Mouse (Mus musculus) left cerebral cortex, postnatal 36 days (tissue): Measurements from ENCODE around the gene Ifnar2. TPM values are rescaled to one million over a fixed set of nuclear protein-coding genes. Genes with fewer than 3 reads are reported as not detected.

Experiments
- DNase-seq, 2 experiments: peaks; one replicate each; pipeline ENCODE4 v3.0.0; 2021 to 2022; ENCODE audit warnings: low spot score in 2 of 2, mixed read lengths in 1 of 2
- intact Hi-C: fragments of 180-260 bp; cut with DNase I; formaldehyde crosslinking; loops from one replicate; pipeline ENCODE4 v1.15.1; 2025
- total RNA-seq, 2 experiments: library from RNA; stranded (reverse); gene quantifications; 2 replicates each; pipeline ENCODE4 v1.2.3; 2021

Gene Ifnar2
- total RNA-seq, 2 experiments from 2014 or later: 19.4 to 25.1 TPM

- DNase-seq: no peak
- intact Hi-C loops: no loop called here
Observed at GRCm38 (mm10) chr16:91382261-91382790, 9.7 kb downstream of the Ifnar2 start.

- intact Hi-C loops: no loop called here
Observed at GRCm38 (mm10) chr16:91384221-91384620, 11.6 kb downstream of the Ifnar2 start.

GRCm38 (mm10) chr16:91385621-91386020, 13.0 kb downstream of the Ifnar2 start:
- intact Hi-C loops: no loop called here
- no peak for DNase-seq

More at GRCm38 (mm10) chr16:91384221-91384620, 11.6 kb downstream of the Ifnar2 start:
- no peak for DNase-seq

- intact Hi-C loops: no loop called here
- DNase-seq: no peak
Observed at GRCm38 (mm10) chr16:91386419-91387120, 14.0 kb downstream of the Ifnar2 start.

GRCm38 (mm10) chr16:91387121-91387486, 14.5 kb downstream of the Ifnar2 start:
- no peak for DNase-seq
- intact Hi-C loops: no loop called here

GRCm38 (mm10) chr16:91390100-91390499, 17.5 kb downstream of the Ifnar2 start:
- DNase-seq: no peak
- intact Hi-C loops: no loop called here

GRCm38 (mm10) chr16:91391421-91391820, 18.8 kb downstream of the Ifnar2 start, which contains the start of gene Gm21970:
TSS of gene Gm21970 (plus strand) at chr16:91391721.
- DNase-seq: no peak
- intact Hi-C loops: no loop called here

- DNase-seq: no peak
- intact Hi-C loops: loop anchor here (5.0 kb wide), 1 partner anchor 33 kb away; no protein-coding TSS in a partner anchor
Observed at GRCm38 (mm10) chr16:91394826-91395410, 22.3 kb downstream of the Ifnar2 start.

GRCm38 (mm10) chr16:91395633-91396392, 23.2 kb downstream of the Ifnar2 start:
- intact Hi-C loops: loop anchor here (5.0 kb wide), 1 partner anchor 34 kb away; no protein-coding TSS in a partner anchor
- no peak for DNase-seq

GRCm38 (mm10) chr16:91396844-91397537, 24.4 kb downstream of the Ifnar2 start:
- DNase-seq: no peak
- intact Hi-C loops: loop anchor here (5.0 kb wide), 1 partner anchor 35 kb away; no protein-coding TSS in a partner anchor

- DNase-seq: no peak
- intact Hi-C loops: loop anchor here (5.0 kb wide), 1 partner anchor 36 kb away; no protein-coding TSS in a partner anchor
Observed at GRCm38 (mm10) chr16:91398030-91398429, 25.4 kb downstream of the Ifnar2 start.

GRCm38 (mm10) chr16:91398944-91399343, 26.4 kb downstream of the Ifnar2 start:
- intact Hi-C loops: loop anchor here (5.0 kb wide), 1 partner anchor 37 kb away; no protein-coding TSS in a partner anchor
- no peak for DNase-seq

GRCm38 (mm10) chr16:91401569-91402165, 29.1 kb downstream of the Ifnar2 start:
- intact Hi-C loops: no loop called here
- no peak for DNase-seq

- no peak for DNase-seq
- intact Hi-C loops: no loop called here
Observed at GRCm38 (mm10) chr16:91403784-91404183, 31.2 kb downstream of the Ifnar2 start.

- no peak for DNase-seq
- intact Hi-C loops: no loop called here
Observed at GRCm38 (mm10) chr16:91404187-91404586, 31.6 kb downstream of the Ifnar2 start.

GRCm38 (mm10) chr16:91404828-91405577, 32.4 kb downstream of the Ifnar2 start:
- intact Hi-C loops: no loop called here
- DNase-seq: no peak

- intact Hi-C loops: loop anchor here (2.0 kb wide), 1 partner anchor 33 kb away; the partner anchor contains the start of gene Ifnar2
- DNase-seq: peak; percentile 36 to 40
Observed at GRCm38 (mm10) chr16:91405640-91406584, 33.3 kb downstream of the Ifnar2 start, which contains the start of gene Il10rb. TSS of gene Il10rb (plus strand) at chr16:91406164.
